Mouse (Mus musculus) testis, adult 2 months (tissue): ENCODE measurements around the gene Kif1c.

Experiments used
- CTCF ChIP-seq: fragments of 200-500 bp; IDR thresholded peaks from 2 replicates; pipeline ENCODE4 v1.5.1; 2012; ENCODE audit warnings: low read depth, mild to moderate bottlenecking, inconsistent platforms, low read length, moderate library complexity; ENCODE audit not compliant: control insufficient read depth, insufficient read depth, insufficient replicate concordance
- POLR2A ChIP-seq: fragments of 200-500 bp; IDR thresholded peaks from 2 replicates; pipeline ENCODE4 v1.6.1; 2012; ENCODE audit warnings: low read depth, mild to moderate bottlenecking, inconsistent platforms, low read length, moderate library complexity; ENCODE audit not compliant: control insufficient read depth

- TF ChIP-seq CTCF (no peak), POLR2A (no peak)
Observed at GRCm38 (mm10) chr11:70669582-70670345, 30.6 kb upstream of the Kif1c start.
